Mouse (Mus musculus) urinary bladder, postnatal 4 days (tissue): ENCODE data around the gene Slc5a5.

Experiments
- DNase-seq, 2 experiments: peaks; one replicate each; pipeline ENCODE4 v3.0.0; 2021 to 2022; ENCODE audit warnings: low spot score in 2 of 2

Slc5a5 gene

GRCm38 (mm10) chr8:70892022-70892895 is at the start of gene Slc5a5:
Gene Slc5a5, minus strand, starts transcription at chr8:70892757.
- no peak for DNase-seq

GRCm38 (mm10) chr8:70941478-70941877 is 48.9 kb upstream of the Slc5a5 start:
- no peak for DNase-seq

DNA sequence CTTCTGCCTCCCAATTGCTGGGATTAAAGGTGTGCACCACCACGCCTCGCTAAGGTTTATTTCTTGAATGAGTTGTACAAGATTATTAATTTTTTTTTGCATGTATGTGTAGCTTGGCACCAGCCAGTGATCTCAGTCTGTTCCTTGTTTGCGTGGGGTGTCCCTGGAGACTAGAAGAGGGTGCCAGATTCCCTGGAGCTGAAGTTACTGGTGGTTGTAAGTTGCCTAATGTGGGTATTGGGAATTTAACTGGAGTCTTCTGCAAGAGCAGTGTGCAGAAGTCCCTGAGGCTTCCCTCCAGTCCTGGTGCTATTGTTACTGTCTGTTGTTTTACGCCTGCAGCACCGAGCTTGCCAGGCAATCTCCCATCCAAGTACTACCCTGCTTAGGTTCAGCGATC is 44.6 kb upstream of the Slc5a5 start:
- no peak for DNase-seq

- DNase-seq = no peak
Measured at GRCm38 (mm10) chr8:70934786-70935185, 42.2 kb upstream of the Slc5a5 start.

- no peak for DNase-seq
Measured at GRCm38 (mm10) chr8:70933036-70933435, 40.5 kb upstream of the Slc5a5 start.

DNA sequence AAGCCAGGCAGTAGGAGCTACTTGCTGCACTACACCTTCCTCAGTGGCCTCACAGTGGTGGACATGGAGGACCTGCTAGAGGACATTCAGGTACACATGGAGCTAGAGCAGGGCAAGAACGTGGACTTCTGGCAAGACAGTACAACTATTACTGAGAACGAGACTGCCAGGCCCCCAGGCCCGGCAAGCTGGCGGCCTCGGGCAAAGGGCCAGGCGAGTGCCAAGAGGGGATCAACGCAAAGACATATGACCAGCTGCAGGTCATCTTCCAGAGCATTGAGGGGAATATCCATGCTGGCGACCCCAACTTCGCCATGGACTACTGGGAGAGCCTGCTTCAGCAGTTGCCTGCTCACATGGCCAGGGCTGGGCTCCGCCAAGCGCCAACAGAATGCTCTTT is 39.2 kb upstream of the Slc5a5 start:
- no peak for DNase-seq

- DNase-seq = no peak
Measured at GRCm38 (mm10) chr8:70928778-70929322, 36.3 kb upstream of the Slc5a5 start.

DNA sequence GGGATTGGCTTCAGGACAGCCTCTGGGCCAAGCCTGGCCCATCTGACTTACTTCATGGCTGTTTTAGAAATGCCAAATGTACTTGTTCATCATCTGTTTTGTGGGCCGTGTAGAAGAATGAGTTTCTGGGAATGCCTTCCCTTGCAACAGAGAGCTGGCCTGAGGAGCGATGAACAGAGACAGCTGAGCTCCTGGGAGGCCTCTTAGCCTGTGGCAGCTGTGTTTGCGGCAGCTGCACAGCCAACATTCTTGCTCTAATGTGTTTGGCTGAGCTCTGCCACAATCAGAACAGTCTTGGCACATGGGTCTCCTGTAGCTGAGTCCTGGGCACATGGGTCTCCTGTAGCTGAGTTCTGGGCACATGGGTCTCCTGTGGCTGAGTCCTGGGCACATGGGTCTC is 35.5 kb upstream of the Slc5a5 start:
- DNase-seq = no peak

- DNase-seq = no peak
Measured at GRCm38 (mm10) chr8:70926396-70926795, 33.8 kb upstream of the Slc5a5 start.

GRCm38 (mm10) chr8:70925754-70926153 is 33.2 kb upstream of the Slc5a5 start:
- DNase-seq = no peak

GRCm38 (mm10) chr8:70924151-70924550 is 31.6 kb upstream of the Slc5a5 start:
- no peak for DNase-seq

DNA sequence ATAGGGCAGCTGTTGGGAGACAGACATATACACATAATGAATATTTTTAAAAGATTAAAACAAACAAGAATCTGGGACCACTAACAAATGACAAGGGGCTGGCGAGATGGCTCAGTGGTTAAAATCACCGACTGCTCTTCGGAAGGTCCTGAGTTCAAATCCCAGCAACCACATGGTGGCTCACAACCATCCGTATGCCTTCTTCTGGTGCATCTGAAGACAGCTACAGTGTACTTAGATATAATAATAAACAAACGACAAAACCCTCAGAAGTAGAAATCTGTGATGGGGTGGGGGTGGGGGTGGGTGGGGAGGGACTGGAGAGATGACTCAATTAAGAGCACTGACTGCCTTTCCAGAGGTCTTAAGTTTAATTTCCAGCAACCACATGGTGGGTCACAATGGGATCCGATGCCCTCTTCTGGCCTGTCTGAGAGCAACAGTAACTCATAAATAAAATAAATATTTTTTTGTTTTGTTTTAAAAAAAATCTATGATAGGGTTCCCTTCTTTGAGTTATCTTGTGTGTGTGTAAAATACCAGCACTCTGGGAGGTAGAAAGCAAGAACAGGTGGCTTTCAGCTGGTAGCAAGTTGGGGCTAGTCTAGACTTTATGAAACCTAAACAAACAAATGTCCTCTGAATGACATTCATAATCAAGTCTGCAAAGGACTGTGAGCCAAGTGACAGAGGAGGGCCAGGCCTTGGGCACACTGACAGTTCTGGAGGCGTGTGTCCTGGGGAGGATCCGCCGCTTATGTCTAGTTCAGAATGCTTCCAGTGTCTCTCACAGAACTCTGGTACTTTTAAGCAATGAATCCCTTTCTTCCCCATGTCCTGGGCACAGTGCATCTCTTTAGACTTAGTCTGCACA is 27.7 kb upstream of the Slc5a5 start:
- DNase-seq = no peak

DNA sequence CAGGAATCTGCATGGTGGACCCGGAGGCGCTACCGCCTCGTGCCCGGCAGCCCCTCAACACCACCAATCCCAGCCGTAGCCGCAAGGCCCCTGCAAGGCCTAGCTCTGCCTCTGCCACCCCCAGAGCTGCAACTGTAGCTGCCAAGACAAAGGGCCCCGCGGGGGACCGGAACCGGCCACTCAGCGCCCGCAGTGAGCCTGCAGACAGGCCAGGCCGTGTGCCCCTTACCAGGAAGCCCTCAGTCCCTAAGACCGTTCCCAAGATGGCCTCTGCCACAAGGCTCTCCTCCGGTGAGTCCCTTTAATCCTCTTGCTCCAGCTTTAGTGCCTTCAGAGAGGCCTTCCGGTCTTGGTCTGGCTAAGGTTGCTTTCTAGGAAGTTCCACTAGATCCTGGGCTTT is 22.1 kb upstream of the Slc5a5 start:
- DNase-seq = no peak

- no peak for DNase-seq
Measured at GRCm38 (mm10) chr8:70913523-70913922, 21.0 kb upstream of the Slc5a5 start.

GRCm38 (mm10) chr8:70912955-70913354 is 20.4 kb upstream of the Slc5a5 start:
- no peak for DNase-seq

DNA sequence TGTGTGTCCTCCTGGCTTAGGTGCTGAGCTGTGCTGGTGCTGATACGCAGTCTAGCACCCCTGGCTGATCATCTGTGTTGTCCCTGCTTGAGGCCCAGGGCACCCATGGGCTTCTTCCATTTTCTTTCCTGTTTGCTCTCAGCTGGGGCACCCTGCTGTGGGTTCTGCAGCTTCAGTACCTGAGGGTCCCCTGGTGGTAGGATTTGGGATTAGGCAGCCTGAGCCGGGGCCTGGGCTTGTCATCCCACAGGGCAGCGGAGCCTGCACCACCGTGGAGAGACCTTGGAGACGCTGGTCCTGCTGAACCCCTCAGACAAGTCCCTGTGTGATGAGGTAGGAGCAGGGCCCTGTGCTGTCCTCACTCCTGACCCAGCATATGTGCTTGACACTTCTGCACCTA is 19.0 kb upstream of the Slc5a5 start:
- DNase-seq = no peak

GRCm38 (mm10) chr8:70907518-70907917 is 15.0 kb upstream of the Slc5a5 start:
- DNase-seq = no peak

- DNase-seq = peak; percentile 72 to 79
Measured at GRCm38 (mm10) chr8:70905831-70906736, 13.5 kb upstream of the Slc5a5 start, which contains the start of gene Map1s. Gene Map1s, plus strand, starts transcription at chr8:70905932.

DNA sequence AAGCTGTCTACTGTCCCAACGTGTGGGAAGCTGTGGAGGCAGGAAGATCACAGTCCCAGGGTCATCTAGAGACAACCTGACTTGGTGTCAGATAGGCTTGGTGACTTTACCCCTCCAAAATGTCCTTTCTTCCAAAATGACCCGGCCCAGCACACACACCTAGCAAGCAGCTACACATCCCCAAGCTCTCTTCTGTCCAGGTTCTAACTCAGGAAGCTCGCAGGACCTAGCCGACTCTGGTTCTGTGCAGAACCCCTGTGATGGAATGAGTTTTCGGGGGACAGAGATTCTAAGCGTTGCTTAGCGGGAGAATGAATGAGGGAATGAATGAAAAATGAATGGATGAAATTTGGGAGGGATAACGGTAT is 12.9 kb upstream of the Slc5a5 start:
- DNase-seq = no peak

GRCm38 (mm10) chr8:70904532-70904931 is 12.0 kb upstream of the Slc5a5 start:
- DNase-seq = no peak

GRCm38 (mm10) chr8:70903582-70903981 is 11.0 kb upstream of the Slc5a5 start:
- no peak for DNase-seq
